Mouse (Mus musculus) frontal cortex, postnatal 36 days (tissue): ENCODE results near the gene Sfxn3.

ENCODE experiments used
- DNase-seq, 2 experiments: peaks; one replicate each; pipeline ENCODE4 v3.0.0; 2022; ENCODE audit warnings: low spot score in 2 of 2

Sfxn3 gene

GRCm38 (mm10) chr19:45047417-45047934, at the start of gene Sfxn3:
Gene Sfxn3 (plus strand): TSS chr19:45047503.
- DNase-seq: peak; percentile 93 to 94

GRCm38 (mm10) chr19:44997786-44998185, 49.5 kb upstream of the Sfxn3 start:
- no peak for DNase-seq

GRCm38 (mm10) chr19:44999647-45000046, 47.7 kb upstream of the Sfxn3 start:
- no peak for DNase-seq

- DNase-seq: no peak
Observed at GRCm38 (mm10) chr19:45002301-45002700, 45.0 kb upstream of the Sfxn3 start.

GRCm38 (mm10) chr19:45003740-45004516, 43.4 kb upstream of the Sfxn3 start:
- no peak for DNase-seq

- DNase-seq: no peak
Observed at GRCm38 (mm10) chr19:45005444-45005843, 41.9 kb upstream of the Sfxn3 start, which contains the start of gene Twnk. Gene Twnk (plus strand): TSS chr19:45005663.

- DNase-seq: peak; percentile 95 to 97
Observed at GRCm38 (mm10) chr19:45005957-45006712, 41.2 kb upstream of the Sfxn3 start, which contains the start of gene Mrpl43. Gene Mrpl43 (minus strand): TSS chr19:45006442.

- no peak for DNase-seq
Observed at GRCm38 (mm10) chr19:45007021-45007420, 40.3 kb upstream of the Sfxn3 start.

GRCm38 (mm10) chr19:45007425-45008191, 39.7 kb upstream of the Sfxn3 start:
- no peak for DNase-seq

- no peak for DNase-seq
Observed at GRCm38 (mm10) chr19:45010646-45011045, 36.7 kb upstream of the Sfxn3 start.

GRCm38 (mm10) chr19:45012219-45012618, 35.1 kb upstream of the Sfxn3 start:
- no peak for DNase-seq

GRCm38 (mm10) chr19:45012636-45013035, 34.7 kb upstream of the Sfxn3 start:
- no peak for DNase-seq

GRCm38 (mm10) chr19:45013581-45014225, 33.6 kb upstream of the Sfxn3 start:
- no peak for DNase-seq

- DNase-seq: no peak
Observed at GRCm38 (mm10) chr19:45014335-45014971, 32.9 kb upstream of the Sfxn3 start, which contains the start of gene Lzts2. Gene Lzts2 (plus strand): TSS chr19:45014414.

GRCm38 (mm10) chr19:45014981-45015402, 32.3 kb upstream of the Sfxn3 start:
- DNase-seq: peak in 1 of 2 experiments; percentile 32

- DNase-seq: peak in 1 of 2 experiments; percentile 27
Observed at GRCm38 (mm10) chr19:45015518-45016281, 31.6 kb upstream of the Sfxn3 start.

GRCm38 (mm10) chr19:45016341-45017215, 30.7 kb upstream of the Sfxn3 start:
- peak; percentile 52 to 75 for DNase-seq

GRCm38 (mm10) chr19:45017216-45017771, 30.0 kb upstream of the Sfxn3 start:
- DNase-seq: peak; percentile 64 to 66
